Mouse (Mus musculus) brown adipose tissue, adult 24 weeks (tissue): ENCODE measurements around the gene Hormad1. TPM values are rescaled to one million over a fixed set of nuclear protein-coding genes. Genes with fewer than 3 reads are reported as not detected.
"Not testable (repeated sequence)": the region's sequence is repeated elsewhere in the genome, so short reads cannot be mapped to it uniquely, and the experiment has no call there.

Experiments used
- H3K27ac ChIP-seq: fragments of 200-500 bp; replicated peaks from 2 replicates; pipeline ENCODE4 v1.5.1; 2012; ENCODE audit warnings: low read depth, mild to moderate bottlenecking, low read length
- H3K4me1 ChIP-seq: fragments of 200-500 bp; 2 replicates; pipeline ENCODE4 v1.6.1; 2012; ENCODE audit warnings: low read length, mixed read lengths; ENCODE audit not compliant: control insufficient read depth, insufficient read depth, insufficient read length
- H3K4me3 ChIP-seq: fragments of 200-500 bp; 2 replicates; pipeline ENCODE4 v1.5.1; 2012; ENCODE audit warnings: low read depth, mild to moderate bottlenecking, low read length, moderate library complexity; ENCODE audit not compliant: insufficient read depth
- polyA plus RNA-seq: library from polyadenylated mRNA; stranded (reverse); fragments of >200 nt; gene quantifications from 2 replicates; pipeline ENCODE4 v1.2.4, GENCODE M21; 2012; ENCODE audit not compliant: missing spikeins, insufficient read depth, insufficient read length

The Hormad1 gene
- polyA plus RNA-seq, 1 experiment = not detected

- Histone ChIP-seq H3K27ac (no peak overlapping the region), H3K4me3 (no peak overlapping the region), H3K4me1 (no peaks in the 10 kb centered on the region)
These were observed 20.5 kb upstream of the Hormad1 start for GRCm38 (mm10) chr3:95538936-95539335.

- H3K4me3 ChIP-seq = no peak overlapping the region
- H3K4me1 ChIP-seq = no peaks in the 10 kb centered on the region
- H3K27ac ChIP-seq = no peak overlapping the region
These were observed 19.6 kb upstream of the Hormad1 start for GRCm38 (mm10) chr3:95539837-95540236.

GRCm38 (mm10) chr3:95541186-95541585, 18.3 kb upstream of the Hormad1 start:
- not testable (repeated sequence) for H3K4me1 ChIP-seq, H3K4me3 ChIP-seq, H3K27ac ChIP-seq

- no peak overlapping the region for H3K27ac ChIP-seq
- no peaks in the 10 kb centered on the region for H3K4me1 ChIP-seq
- H3K4me3 ChIP-seq = no peak overlapping the region
These were observed 17.3 kb upstream of the Hormad1 start for GRCm38 (mm10) chr3:95542171-95542570.

- no peak overlapping the region for H3K4me3 ChIP-seq
- H3K27ac ChIP-seq = no peak overlapping the region
- no peaks in the 10 kb centered on the region for H3K4me1 ChIP-seq
These were observed 16.5 kb upstream of the Hormad1 start for GRCm38 (mm10) chr3:95542981-95543380.

GRCm38 (mm10) chr3:95550176-95550575, 9.3 kb upstream of the Hormad1 start:
- no peaks in the 10 kb centered on the region for H3K4me1 ChIP-seq
- H3K4me3 ChIP-seq = no peak overlapping the region
- no peak overlapping the region for H3K27ac ChIP-seq

GRCm38 (mm10) chr3:95553986-95554385, 5.5 kb upstream of the Hormad1 start:
- no peak overlapping the region for H3K27ac ChIP-seq
- no peak overlapping the region for H3K4me3 ChIP-seq
- H3K4me1 ChIP-seq = no peaks in the 10 kb centered on the region

- no peak overlapping the region for H3K27ac ChIP-seq
- H3K4me3 ChIP-seq = no peak overlapping the region
- H3K4me1 ChIP-seq = no peaks in the 10 kb centered on the region
These were observed 1.3 kb downstream of the Hormad1 start for GRCm38 (mm10) chr3:95560738-95561137.

- no peak overlapping the region for H3K4me3 ChIP-seq
- H3K4me1 ChIP-seq = no peaks in the 10 kb centered on the region
- H3K27ac ChIP-seq = no peak overlapping the region
These were observed 2.3 kb downstream of the Hormad1 start for GRCm38 (mm10) chr3:95561826-95562225.

GRCm38 (mm10) chr3:95569585-95569984, 10.1 kb downstream of the Hormad1 start:
- H3K4me1 ChIP-seq = no peaks in the 10 kb centered on the region
- no peak overlapping the region for H3K4me3 ChIP-seq
- H3K27ac ChIP-seq = no peak overlapping the region

- H3K27ac ChIP-seq = no peak overlapping the region
- no peaks in the 10 kb centered on the region for H3K4me1 ChIP-seq
- H3K4me3 ChIP-seq = peak overlapping the region; percentile 34
These were observed 28.5 kb downstream of the Hormad1 start for GRCm38 (mm10) chr3:95587754-95588603.

GRCm38 (mm10) chr3:95588604-95589086, 29.2 kb downstream of the Hormad1 start, which contains the start of gene Golph3l:
TSS of gene Golph3l (plus strand) at chr3:95588934.
- Histone ChIP-seq H3K4me3 (peak within 1 kb of the TSS; percentile 87), H3K4me1 (no peaks in the 10 kb centered on the region), H3K27ac (peak within 1 kb of the TSS; percentile 29; the same call in 1 of the 2 replicates)

- no peak overlapping the region for H3K27ac ChIP-seq
- H3K4me3 ChIP-seq = no peak overlapping the region
- H3K4me1 ChIP-seq = no peaks in the 10 kb centered on the region
These were observed 39.3 kb downstream of the Hormad1 start for GRCm38 (mm10) chr3:95598734-95599133.

- no peaks in the 10 kb centered on the region for H3K4me1 ChIP-seq
- H3K27ac ChIP-seq = no peak overlapping the region
- H3K4me3 ChIP-seq = no peak overlapping the region
These were observed 41.8 kb downstream of the Hormad1 start for GRCm38 (mm10) chr3:95601287-95601686.

- no peak overlapping the region for H3K27ac ChIP-seq
- no peak overlapping the region for H3K4me3 ChIP-seq
- H3K4me1 ChIP-seq = no peaks in the 10 kb centered on the region
These were observed 46.6 kb downstream of the Hormad1 start for GRCm38 (mm10) chr3:95606096-95606495.

GRCm38 (mm10) chr3:95609195-95609594, 49.7 kb downstream of the Hormad1 start:
- H3K27ac ChIP-seq = no peak overlapping the region
- H3K4me1 ChIP-seq = no peaks in the 10 kb centered on the region
- no peak overlapping the region for H3K4me3 ChIP-seq
